Mouse (Mus musculus): ENCODE results near the gene Rdh11. TPM values are rescaled to one million over a fixed set of nuclear protein-coding genes. Genes with fewer than 3 reads are reported as not detected.

The Rdh11 gene
- 10.4 TPM in 2 replicates for polyA plus RNA-seq (2021; fragmentation: Nextera tagmentation)
- long read RNA-seq, experiment 1, transcript Rdh11-203 (7 exons, 3,262 nt) = major isoform, 22 of 33 reads
- long read RNA-seq, experiment 1, partial matches to known transcripts = 2 of 33 reads
- long read RNA-seq, experiment 1, other reads (novel, unspliced or antisense) = 9 of 33 reads
- long read RNA-seq, experiment 2, transcript Rdh11-203 (7 exons, 3,262 nt) = major isoform, 91 of 99 reads
- long read RNA-seq, experiment 2, partial matches to known transcripts = 6 of 99 reads
- long read RNA-seq, experiment 2, other reads (novel, unspliced or antisense) = 2 of 99 reads

DNA sequence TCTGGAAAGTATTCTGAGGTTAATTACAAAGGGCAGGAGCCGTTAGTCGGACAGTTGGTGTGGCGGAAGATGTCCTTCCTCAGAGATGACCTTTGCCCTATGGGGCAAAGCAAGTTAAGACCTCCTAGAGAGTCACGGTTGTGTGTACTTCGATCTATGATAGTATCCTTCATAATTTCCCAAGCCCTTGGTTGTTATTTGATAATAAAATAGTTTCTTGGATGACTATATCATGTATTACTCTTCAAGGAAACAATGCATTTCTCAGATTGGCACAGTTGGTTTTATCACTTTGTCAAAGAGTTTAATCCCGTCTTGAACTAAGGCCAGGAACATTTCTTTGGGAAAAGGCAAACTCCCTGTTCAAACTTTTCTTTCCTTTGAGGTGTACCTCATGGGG is at the start of gene Rdh11:
Gene Rdh11, minus strand, starts transcription at position 101 of the 400 bp plus-strand sequence.

DNA sequence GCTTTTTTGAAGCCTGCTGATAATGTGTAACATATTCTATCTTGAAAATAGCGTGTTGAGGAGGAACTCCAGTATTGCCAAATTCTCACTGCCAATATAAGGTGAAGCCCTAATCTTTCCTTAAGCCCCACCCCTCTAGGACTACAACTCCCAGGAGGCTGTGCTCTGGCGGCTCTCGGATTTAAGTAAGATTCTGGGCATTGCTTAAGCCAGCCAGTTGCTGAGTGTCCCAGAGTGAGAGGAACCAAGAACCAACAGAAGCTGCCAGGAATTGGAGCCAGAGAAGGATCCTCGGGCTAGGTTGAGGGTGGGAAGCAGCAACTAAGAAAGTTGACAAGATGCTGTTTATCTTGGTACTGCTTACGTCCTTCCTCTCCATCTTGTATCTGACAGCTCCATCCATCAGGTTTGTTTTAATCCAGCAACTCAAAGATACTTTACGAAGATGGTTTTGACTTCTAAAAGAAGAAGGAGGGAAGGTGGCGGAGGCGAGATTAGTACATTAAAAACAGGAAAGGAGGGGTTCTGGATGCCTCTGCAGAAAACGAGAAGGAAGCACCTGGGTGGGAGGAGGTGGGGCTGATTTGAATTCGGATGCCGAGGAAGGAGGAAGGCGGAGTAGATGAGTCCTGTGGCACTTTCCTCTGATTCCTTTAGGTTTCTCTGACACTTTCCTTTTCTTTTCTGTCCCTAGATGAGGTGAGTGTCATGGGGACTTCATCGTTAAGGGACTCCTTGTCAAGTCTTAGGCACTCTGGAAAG is 16.8 kb upstream of the Rdh11 start, which contains the start of gene Rdh12:
Gene Rdh12, plus strand, starts transcription at position 212 of the 762 bp plus-strand sequence.

GRCm38 (mm10) chr12:79172019-79172941 is 19.8 kb downstream of the Rdh11 start, which contains the start of gene Vti1b:
Gene Vti1b, minus strand, starts transcription at chr12:79172667.

GRCm38 (mm10) chr12:79130299-79131177 is 61.6 kb downstream of the Rdh11 start, which contains the start of gene Arg2:
Gene Arg2, plus strand, starts transcription at chr12:79130777.

Other genes with a start within 250 kb of the Rdh11 start
- gene Tmem229b, start 184.7 kb downstream of the Rdh11 start, polyA plus RNA-seq (2021; fragmentation: Nextera tagmentation) = 8.1 and 8.8 TPM in 2 replicates
- 2.8 and 3.5 TPM in 2 replicates for gene Plekhh1, start 163.1 kb downstream of the Rdh11 start, polyA plus RNA-seq (2021; fragmentation: Nextera tagmentation)
- 8.8 and 10.2 TPM in 2 replicates for gene Pigh, start 102.6 kb downstream of the Rdh11 start, polyA plus RNA-seq (2021; fragmentation: Nextera tagmentation)
- 2.8 and 3.7 TPM in 2 replicates for gene Arg2, start 61.5 kb downstream of the Rdh11 start, polyA plus RNA-seq (2021; fragmentation: Nextera tagmentation)
- 315 and 321 TPM in 2 replicates for gene Vti1b, start 19.6 kb downstream of the Rdh11 start, polyA plus RNA-seq (2021; fragmentation: Nextera tagmentation)
- gene Rdh12, start 16.6 kb upstream of the Rdh11 start, polyA plus RNA-seq (2021; fragmentation: Nextera tagmentation) = 2.4 and 3.0 TPM in 2 replicates
- 3.8 and 5.4 TPM in 2 replicates for gene Zfyve26, start 104.0 kb upstream of the Rdh11 start, polyA plus RNA-seq (2021; fragmentation: Nextera tagmentation)
- 0.19 and 0.26 TPM in 2 replicates for gene Rad51b, start 105.0 kb upstream of the Rdh11 start, polyA plus RNA-seq (2021; fragmentation: Nextera tagmentation)

Data from layer of hippocampus, adult 6 months (tissue).